Mouse (Mus musculus) G1E (cell line): ENCODE results near the gene Ube2d3. TPM values are rescaled to one million over a fixed set of nuclear protein-coding genes. Genes with fewer than 3 reads are reported as not detected.
"Not testable (repeated sequence)": the region's sequence is repeated elsewhere in the genome, so short reads cannot be mapped to it uniquely, and the experiment has no call there.

Experiments used
- ATAC-seq: 2 replicates; pipeline ENCODE4 v1.8.0; 2016; ENCODE audit warnings: mild to moderate bottlenecking; ENCODE audit not compliant: insufficient number of reproducible peaks, poor library complexity, low FRiP score, severe bottlenecking; ENCODE audit errors: extremely low read depth
- DNase-seq: peaks from one replicate; pipeline ENCODE4 v3.0.0; 2012; ENCODE audit warnings: low spot score
- H3K27me3 ChIP-seq: 2 replicates; pipeline ENCODE4 v1.6.1; 2012; ENCODE audit warnings: mild to moderate bottlenecking, low read length, inconsistent platforms; ENCODE audit not compliant: insufficient read depth
- H3K36me3 ChIP-seq: replicated peaks from 2 replicates; pipeline ENCODE3; 2012; ENCODE audit warnings: mild to moderate bottlenecking, inconsistent platforms
- H3K4me1 ChIP-seq: 2 replicates; pipeline ENCODE4 v1.6.1; 2012; ENCODE audit warnings: low read depth, low read length, inconsistent platforms, mixed read lengths; ENCODE audit not compliant: insufficient read depth
- H3K4me3 ChIP-seq: 2 replicates; pipeline ENCODE4 v1.5.1; 2012; ENCODE audit warnings: low read depth, mild to moderate bottlenecking, inconsistent platforms, low read length, moderate library complexity, mixed read lengths
- H3K9me3 ChIP-seq: replicated peaks from 2 replicates; pipeline ENCODE4 v1.6.1; 2012; ENCODE audit warnings: inconsistent platforms
- CTCF ChIP-seq: IDR thresholded peaks from 2 replicates; pipeline ENCODE4 v1.5.1; 2012; ENCODE audit warnings: low read depth, low read length, inconsistent platforms, mixed read lengths
- GATA1 ChIP-seq: IDR thresholded peaks from 2 replicates; pipeline ENCODE4 v1.6.1; 2012; ENCODE audit warnings: borderline replicate concordance, low read length, inconsistent platforms, mixed read lengths
- GATA2 ChIP-seq: IDR thresholded peaks from 2 replicates; pipeline ENCODE4 v1.6.1; 2012; ENCODE audit warnings: low read depth, low read length, inconsistent platforms, borderline replicate concordance
- POLR2AphosphoS5 ChIP-seq: IDR thresholded peaks from 2 replicates; pipeline ENCODE4 v1.6.1; 2012; ENCODE audit warnings: low read depth, low read length, inconsistent platforms; ENCODE audit not compliant: insufficient replicate concordance
- TAL1 ChIP-seq: conservative IDR thresholded peaks from 2 replicates; pipeline ENCODE4 v1.6.1; 2012; ENCODE audit warnings: low read depth, low read length, inconsistent platforms, mixed read lengths
- polyA plus RNA-seq: library from polyadenylated mRNA; stranded (reverse); fragments of >175 nt; gene quantifications from 2 replicates; pipeline ENCODE4 v1.2.3, GENCODE M21; 2012
- total RNA-seq, 2 experiments: library from RNA; stranded (forward) in 1 of 2; stranded (reverse) in 1 of 2; fragments of 200-1000 nt in 1 of 2; fragments of >200 nt in 1 of 2; fragmentation: Nextera tagmentation in 1 of 2; gene quantifications; 2 replicates each; pipeline ENCODE4 v1.2.3; 2014 to 2017

The Ube2d3 gene
- total and polyA plus RNA-seq, 3 experiments: 446 to 1,026 (median 623) TPM

DNA sequence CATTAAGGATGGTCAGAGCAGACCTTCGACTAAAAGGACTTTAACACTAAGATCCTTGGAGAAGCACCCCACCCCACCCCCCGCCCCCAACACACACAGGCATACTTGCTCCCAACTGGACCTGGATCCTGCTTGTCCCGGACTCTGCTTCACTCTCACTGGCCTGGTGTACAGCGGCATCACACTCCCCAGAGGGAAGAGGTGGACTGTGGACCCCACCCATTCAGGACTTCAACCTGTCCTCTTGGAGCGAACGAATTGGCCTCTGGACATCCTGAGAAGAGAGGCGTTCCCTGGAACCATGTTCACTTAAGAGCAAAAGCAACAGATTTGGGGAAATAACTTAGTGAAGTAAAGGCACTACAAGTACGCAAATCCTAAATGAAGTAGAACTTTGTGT is 37.1 kb downstream of the Ube2d3 start:
- Histone ChIP-seq H3K4me1 (peaks cover 7% of the 10 kb centered on the region; the same call in 1 of the 2 replicates), H3K9me3 (no peaks in the 10 kb centered on the region), H3K4me3 (no peak overlapping the region), H3K27me3 (peaks cover 12% of the 10 kb centered on the region), H3K36me3 (peaks cover under 1% of the 10 kb centered on the region)
- no peak for DNase-seq
- TF ChIP-seq GATA2 (no peak), GATA1 (no peak), POLR2AphosphoS5 (no peak), TAL1 (no peak), CTCF (no peak)
- ATAC-seq: no peak

DNA sequence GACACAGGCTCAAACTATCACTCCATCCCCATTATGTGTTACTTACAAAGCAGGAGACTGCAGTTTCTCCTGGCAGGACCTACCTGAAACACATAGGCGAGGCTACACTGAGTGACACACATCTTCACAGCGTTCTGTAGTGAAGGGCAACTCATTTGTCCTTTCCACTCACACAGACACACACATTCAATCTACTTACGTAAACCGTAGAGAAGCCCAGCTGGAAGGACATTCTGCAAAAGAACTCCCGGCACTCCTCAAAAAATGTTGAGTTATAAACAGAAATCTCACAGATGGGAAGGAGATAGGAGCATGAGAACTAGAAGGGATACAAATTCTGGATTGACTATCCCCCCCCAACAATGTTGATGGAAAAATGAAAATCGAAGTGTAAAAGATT is 38.3 kb downstream of the Ube2d3 start:
- peaks cover 9% of the 10 kb centered on the region; the same call in 1 of the 2 replicates for H3K4me1 ChIP-seq
- H3K9me3 ChIP-seq: no peaks in the 10 kb centered on the region
- DNase-seq (no peak), ATAC-seq (no peak)
- no peaks in the 10 kb centered on the region for H3K36me3 ChIP-seq
- peaks cover 16% of the 10 kb centered on the region for H3K27me3 ChIP-seq
- no peak overlapping the region for H3K4me3 ChIP-seq
- TF ChIP-seq TAL1 (no peak), CTCF (no peak)

DNA sequence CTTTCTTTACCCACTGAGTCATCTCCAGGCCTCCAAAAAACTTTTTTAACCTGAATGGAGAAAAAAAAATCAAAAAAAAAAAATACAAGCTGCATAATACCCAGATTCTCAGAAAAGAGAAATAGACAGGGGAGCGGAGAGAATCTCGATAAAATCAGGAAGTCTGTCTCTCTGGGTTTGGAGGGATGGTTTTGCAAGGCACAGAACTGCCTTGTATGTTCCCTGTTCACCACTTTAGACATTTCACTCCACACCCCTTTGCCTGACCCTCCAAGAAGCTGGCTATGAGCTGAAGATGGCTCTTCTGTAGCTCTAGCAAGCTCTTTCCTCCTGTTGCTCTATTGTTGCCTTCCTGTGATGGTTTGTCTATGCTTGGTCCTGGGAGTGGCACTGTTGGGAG is 39.0 kb downstream of the Ube2d3 start:
- Histone ChIP-seq H3K27me3 (peaks cover 16% of the 10 kb centered on the region), H3K9me3 (no peaks in the 10 kb centered on the region), H3K4me3 (no peak overlapping the region), H3K36me3 (no peaks in the 10 kb centered on the region), H3K4me1 (peaks cover 9% of the 10 kb centered on the region; the same call in 1 of the 2 replicates)
- DNase-seq (no peak), ATAC-seq (no peak)
- no peak for TF ChIP-seq GATA2
- TF ChIP-seq TAL1: no peak
- no peak for TF ChIP-seq CTCF
- TF ChIP-seq GATA1: no peak
- no peak for TF ChIP-seq POLR2AphosphoS5

DNA sequence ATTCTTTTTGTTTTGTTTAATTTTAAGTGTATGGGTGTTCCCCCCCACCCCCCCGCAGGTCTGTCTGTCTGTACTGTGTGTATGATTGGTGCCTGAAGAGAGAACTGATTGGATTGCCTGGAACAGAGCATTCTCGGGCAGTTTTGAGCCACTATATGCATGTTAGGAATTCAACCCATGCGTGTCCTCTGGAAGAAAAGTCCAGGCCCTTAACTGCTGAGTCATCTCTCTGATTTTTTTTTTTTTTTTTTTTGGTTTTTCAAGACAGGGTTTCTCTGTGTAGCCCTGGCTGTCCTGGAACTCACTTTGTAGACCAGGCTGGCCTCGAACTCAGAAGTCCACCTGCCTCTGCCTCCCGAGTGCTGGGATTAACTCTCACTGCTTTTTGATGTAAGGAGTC is 41.1 kb downstream of the Ube2d3 start:
- not testable (repeated sequence) for H3K9me3 ChIP-seq, H3K4me3 ChIP-seq, H3K36me3 ChIP-seq, DNase-seq
- ATAC-seq: peak; percentile 22; the same call in 1 of the 2 replicates
- H3K27me3 ChIP-seq: peaks cover 16% of the 10 kb centered on the region
- H3K4me1 ChIP-seq: peaks cover 12% of the 10 kb centered on the region; the same call in 1 of the 2 replicates

DNA sequence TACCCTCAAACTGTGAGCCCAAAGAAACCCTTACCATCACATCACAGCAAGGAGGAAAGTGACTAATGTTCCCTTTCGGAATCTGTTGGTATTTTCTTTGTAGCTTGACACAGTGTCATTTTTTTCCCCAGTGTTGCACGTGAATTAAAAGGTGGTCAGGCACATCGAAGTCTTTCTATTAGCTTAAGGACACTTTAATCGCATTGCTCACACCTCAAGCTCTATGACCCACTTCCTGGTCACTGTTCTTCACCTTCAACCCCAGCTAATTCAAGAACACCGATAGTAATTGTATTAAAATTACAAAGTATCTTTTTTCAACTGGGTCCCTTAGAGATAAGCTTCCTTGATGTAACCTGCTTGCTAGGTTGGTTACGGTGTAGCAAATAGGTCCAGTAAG is 42.8 kb downstream of the Ube2d3 start:
- Histone ChIP-seq H3K9me3 (no peaks in the 10 kb centered on the region), H3K4me1 (peaks cover 19% of the 10 kb centered on the region), H3K4me3 (no peak overlapping the region), H3K27me3 (peaks cover 7% of the 10 kb centered on the region; the same call in 1 of the 2 replicates), H3K36me3 (peaks cover 3% of the 10 kb centered on the region)
- no peak for ATAC-seq
- no peak for TF ChIP-seq CTCF
- no peak for TF ChIP-seq GATA2
- no peak for TF ChIP-seq POLR2AphosphoS5
- TF ChIP-seq TAL1: no peak
- no peak for TF ChIP-seq GATA1
- no peak for DNase-seq

DNA sequence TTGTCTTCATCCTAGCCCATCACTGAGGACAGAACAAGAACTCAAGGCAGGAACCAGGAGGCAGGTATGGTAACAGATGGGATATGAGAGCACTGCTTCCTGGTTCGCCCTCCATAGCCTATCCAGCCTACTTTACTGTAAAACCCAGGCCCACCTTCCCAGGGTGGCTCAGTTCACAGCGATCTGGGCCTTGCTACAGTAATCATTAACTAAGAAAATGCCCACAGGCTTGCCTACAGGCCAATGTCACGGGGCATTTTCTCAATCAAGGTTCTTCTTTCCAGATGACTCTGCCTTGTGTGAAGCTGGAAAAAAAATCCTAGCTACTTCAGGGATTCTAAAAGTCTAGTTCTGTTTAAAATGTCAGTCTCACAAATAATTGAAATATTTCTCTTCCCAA is 43.7 kb downstream of the Ube2d3 start:
- ATAC-seq: no peak
- no peaks in the 10 kb centered on the region for H3K9me3 ChIP-seq
- DNase-seq: no peak
- TF ChIP-seq GATA1 (no peak), POLR2AphosphoS5 (no peak), TAL1 (no peak), CTCF (no peak), GATA2 (no peak)
- peaks cover 24% of the 10 kb centered on the region for H3K4me1 ChIP-seq
- peaks cover 4% of the 10 kb centered on the region; the same call in 1 of the 2 replicates for H3K27me3 ChIP-seq
- H3K36me3 ChIP-seq: peaks cover 3% of the 10 kb centered on the region
- no peak overlapping the region for H3K4me3 ChIP-seq

DNA sequence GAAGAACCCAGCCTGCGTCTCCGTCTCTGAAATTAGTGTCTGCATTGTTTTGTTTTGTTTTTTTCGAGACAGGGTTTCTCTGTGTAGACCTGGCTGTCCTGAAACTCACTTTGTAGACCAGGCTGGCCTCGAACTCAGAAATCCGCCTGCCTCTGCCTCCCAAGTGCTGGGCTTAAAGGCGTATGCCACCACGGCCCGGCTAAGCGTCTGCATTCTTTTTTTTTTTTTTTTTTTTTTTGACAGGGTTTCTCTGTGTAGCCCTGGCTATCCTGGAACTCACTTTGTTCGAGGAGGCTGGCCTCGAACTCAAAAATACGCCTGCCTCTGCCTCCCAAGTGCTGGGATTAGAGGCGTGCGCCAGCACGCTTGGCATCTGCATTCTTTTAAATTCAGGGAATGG is 46.7 kb downstream of the Ube2d3 start:
- ATAC-seq: not testable (repeated sequence)

More for the DNA sequence above, 46.7 kb downstream of the Ube2d3 start:
- H3K4me3 ChIP-seq: peak overlapping the region; percentile 94; the same call in 1 of the 2 replicates
- H3K9me3 ChIP-seq, H3K36me3 ChIP-seq, DNase-seq, H3K27me3 ChIP-seq: not testable (repeated sequence)
- peaks cover 21% of the 10 kb centered on the region for H3K4me1 ChIP-seq
